Mouse (Mus musculus) CH12F3 (cell line): ENCODE data around the gene Ormdl2.
"Not testable (repeated sequence)": the region's sequence is repeated elsewhere in the genome, so short reads cannot be mapped to it uniquely, and the experiment has no call there.

Experiments
- in situ Hi-C: fragments of 300-500 bp; cut with MboI; formaldehyde crosslinking; loops from 2 replicates; pipeline ENCODE4 v1.14.3; 2020; ENCODE audit warnings: low sequenced_read_pairs

Ormdl2 gene

GRCm38 (mm10) chr10:128821358-128822056 is at the start of gene Ormdl2:
TSS of gene Ormdl2 (minus strand) at chr10:128821645.
- in situ Hi-C loops = no loop called here

- in situ Hi-C loops = no loop called here
These were observed 48.9 kb upstream of the Ormdl2 start for GRCm38 (mm10) chr10:128870341-128870740.

- in situ Hi-C loops = no loop called here
These were observed 45.1 kb upstream of the Ormdl2 start for GRCm38 (mm10) chr10:128866518-128866917.

GRCm38 (mm10) chr10:128866042-128866441 is 44.6 kb upstream of the Ormdl2 start:
- in situ Hi-C loops = no loop called here

GRCm38 (mm10) chr10:128861176-128861575 is 39.7 kb upstream of the Ormdl2 start:
- in situ Hi-C loops = no loop called here

GRCm38 (mm10) chr10:128850339-128850738 is 28.9 kb upstream of the Ormdl2 start:
- in situ Hi-C loops = no loop called here

GRCm38 (mm10) chr10:128848426-128848825 is 27.0 kb upstream of the Ormdl2 start:
- in situ Hi-C loops = no loop called here

GRCm38 (mm10) chr10:128846664-128847063 is 25.2 kb upstream of the Ormdl2 start:
- in situ Hi-C loops = no loop called here

- in situ Hi-C loops = no loop called here
These were observed 24.1 kb upstream of the Ormdl2 start for GRCm38 (mm10) chr10:128845516-128845915.

- in situ Hi-C loops = loop anchor here (5.0 kb wide), 1 partner anchor 49 kb away; the partner anchor contains the start of gene Gdf11
These were observed 21.8 kb upstream of the Ormdl2 start for GRCm38 (mm10) chr10:128843260-128843659.

- in situ Hi-C loops = loop anchor here (5.0 kb wide), 1 partner anchor 52 kb away; the partner anchor contains the start of gene Gdf11
These were observed 19.2 kb upstream of the Ormdl2 start for GRCm38 (mm10) chr10:128840612-128841011.

GRCm38 (mm10) chr10:128839434-128839833 is 18.0 kb upstream of the Ormdl2 start:
- in situ Hi-C loops = no loop called here

- in situ Hi-C loops = no loop called here
These were observed 16.0 kb upstream of the Ormdl2 start for GRCm38 (mm10) chr10:128837400-128837799.

- in situ Hi-C loops = no loop called here
These were observed 2.4 kb upstream of the Ormdl2 start for GRCm38 (mm10) chr10:128823821-128824220.

GRCm38 (mm10) chr10:128823087-128823486 is 1.6 kb upstream of the Ormdl2 start:
- in situ Hi-C loops = not testable (repeated sequence)

GRCm38 (mm10) chr10:128822135-128822534 is 690 bp upstream of the Ormdl2 start:
- in situ Hi-C loops = no loop called here

- in situ Hi-C loops = no loop called here
These were observed 1.2 kb downstream of the Ormdl2 start for GRCm38 (mm10) chr10:128820217-128820616.

- in situ Hi-C loops = no loop called here
These were observed 4.4 kb downstream of the Ormdl2 start, which contains the start of gene Sarnp for GRCm38 (mm10) chr10:128817033-128817432. TSS of gene Sarnp (plus strand) at chr10:128817333.

- in situ Hi-C loops = no loop called here
These were observed 14.4 kb downstream of the Ormdl2 start for GRCm38 (mm10) chr10:128807018-128807417.

- in situ Hi-C loops = no loop called here
These were observed 15.4 kb downstream of the Ormdl2 start for GRCm38 (mm10) chr10:128806086-128806485.

GRCm38 (mm10) chr10:128805092-128806000 is 16.1 kb downstream of the Ormdl2 start:
- in situ Hi-C loops = no loop called here
